Mouse (Mus musculus) lung, adult 2 months (tissue): Measurements from ENCODE around the gene Lhpp.

Experiments
- CTCF ChIP-seq: fragments of 200-500 bp; IDR thresholded peaks from 2 replicates; pipeline ENCODE4 v1.5.1; 2011; ENCODE audit warnings: mild to moderate bottlenecking, low read length, control low read depth; ENCODE audit not compliant: insufficient read depth
- POLR2A ChIP-seq: fragments of 200-500 bp; IDR thresholded peaks from 2 replicates; pipeline ENCODE4 v1.6.1; 2011; ENCODE audit warnings: low read depth, mild to moderate bottlenecking, control low read depth, low read length, borderline replicate concordance; ENCODE audit errors: extremely low read depth

GRCm38 (mm10) chr7:132617021-132617564, 6.7 kb downstream of the Lhpp start:
- TF ChIP-seq POLR2A (no peak), CTCF (no peak)
